Mouse (Mus musculus) intestine, embryonic 14.5 days (tissue): ENCODE measurements around the gene Epn2. TPM values are rescaled to one million over a fixed set of nuclear protein-coding genes. Genes with fewer than 3 reads are reported as not detected.

ENCODE experiments used
- ATAC-seq: fragments of 200-750 bp; cut with Nextera tagmentation; replicated peaks from 2 replicates; pipeline ENCODE4 v1.8.0; 2017; ENCODE audit warnings: low read depth, moderate number of reproducible peaks, moderate TSS enrichment, moderate library complexity; ENCODE audit not compliant: low FRiP score, low TSS enrichment
- DNase-seq: peaks from one replicate; pipeline ENCODE4 v3.0.0-alpha.2; 2018; ENCODE audit warnings: low spot score
- H3K27ac ChIP-seq: fragments of 300-500 bp; sonication (generic); 2 replicates; pipeline ENCODE4 v1.5.1; 2014; ENCODE audit warnings: low read depth, mild to moderate bottlenecking, control low read depth
- H3K27me3 ChIP-seq: fragments of 300-500 bp; sonication (generic); replicated peaks from 2 replicates; pipeline ENCODE4 v1.6.1; 2014; ENCODE audit warnings: low read length, control low read depth; ENCODE audit not compliant: control insufficient read depth, insufficient read depth
- H3K36me3 ChIP-seq: fragments of 300-500 bp; sonication (generic); 2 replicates; pipeline ENCODE4 v1.6.1; 2014; ENCODE audit warnings: low read length, control low read depth; ENCODE audit not compliant: control insufficient read depth, insufficient read depth
- H3K4me1 ChIP-seq: fragments of 300-500 bp; sonication (generic); replicated peaks from 2 replicates; pipeline ENCODE4 v1.6.1; 2014; ENCODE audit warnings: low read length, control low read depth, mixed read lengths; ENCODE audit not compliant: control insufficient read depth, insufficient read depth
- H3K4me2 ChIP-seq: fragments of 300-500 bp; sonication (generic); 2 replicates; pipeline ENCODE4 v1.6.1; 2014; ENCODE audit warnings: low read length
- H3K4me3 ChIP-seq: fragments of 300-500 bp; sonication (generic); 2 replicates; pipeline ENCODE4 v1.5.1; 2014; ENCODE audit warnings: low read depth, low read length, control low read depth, mixed read lengths
- H3K9ac ChIP-seq: fragments of 300-500 bp; sonication (generic); 2 replicates; pipeline ENCODE4 v1.6.1; 2014; ENCODE audit warnings: mild to moderate bottlenecking, low read length
- H3K9me3 ChIP-seq: fragments of 300-500 bp; sonication (generic); 2 replicates; pipeline ENCODE4 v1.6.1; 2016; ENCODE audit warnings: low read length, control low read depth; ENCODE audit not compliant: control insufficient read depth
- WGBS: fragments of 180-500 bp; shearing (Covaris S2); extraction: QIAGEN DNeasy Blood & Tissue Kit; methylation state at CpG from one replicate; pipeline ENCODE4 v1.1.7; 2014; 5-methylcytosine and 5-hydroxymethylcytosine counted together
- polyA plus RNA-seq: library from polyadenylated mRNA; unstranded; fragments of >200 nt; fragmentation: Nextera tagmentation; extraction: Ambion mirVana; gene quantifications from 2 replicates; pipeline ENCODE4 v1.2.1, GENCODE M21; 2014

Gene Epn2
- polyA plus RNA-seq, 1 experiment from 2014 or later = 23.5 TPM

DNA sequence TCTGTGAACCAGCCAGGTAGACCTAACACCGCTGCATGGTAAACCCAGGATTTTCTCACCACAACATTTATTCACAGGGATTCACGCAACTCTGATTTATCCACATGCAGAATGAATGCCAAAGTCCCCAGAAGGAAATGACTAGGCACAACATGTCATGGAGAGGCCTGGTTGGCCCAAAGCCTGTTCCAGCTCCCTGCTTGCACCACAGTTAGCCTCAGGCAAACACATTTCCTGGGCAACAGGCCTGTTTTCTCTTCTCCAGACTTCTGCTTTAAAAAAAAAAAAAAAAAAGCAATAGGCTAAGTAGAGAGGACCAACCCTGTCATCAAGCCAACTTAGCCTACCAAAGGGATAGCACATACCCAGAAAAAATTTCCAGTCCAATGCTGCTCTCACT is 14.9 kb downstream of the Epn2 start:
- no peaks in the 10 kb centered on the region for H3K27me3 ChIP-seq
- no peak overlapping the region for H3K27ac ChIP-seq
- no peak overlapping the region for H3K4me3 ChIP-seq
- H3K9ac ChIP-seq = no peak overlapping the region
- DNase-seq (no peak), ATAC-seq (no peak)
- H3K9me3 ChIP-seq = no peaks in the 10 kb centered on the region
- H3K36me3 ChIP-seq = no peaks in the 10 kb centered on the region
- 93% methylated on average over 2 of the region's 2 CpGs for WGBS
- no peaks in the 10 kb centered on the region for H3K4me1 ChIP-seq
- H3K4me2 ChIP-seq = no peak overlapping the region

DNA sequence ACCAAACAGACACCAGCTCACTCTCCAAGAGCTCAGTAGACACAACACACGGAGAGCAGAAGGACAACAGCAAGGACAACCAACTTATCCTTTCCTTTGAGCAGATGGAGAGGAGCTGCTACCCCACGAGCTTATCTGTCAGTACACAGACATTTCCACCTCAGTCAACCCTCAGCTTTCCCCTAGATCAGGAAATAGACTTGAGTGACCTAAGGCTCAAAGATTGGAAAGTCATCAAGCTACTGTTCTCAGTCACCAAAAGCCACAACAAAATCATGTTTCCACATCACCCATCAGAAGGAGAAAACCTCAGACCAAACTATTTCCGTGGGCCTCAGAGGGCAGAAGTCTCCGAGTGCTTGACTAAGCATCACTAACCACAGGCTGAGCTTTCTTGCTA is 15.5 kb downstream of the Epn2 start:
- WGBS = 72% methylated on average over 4 of the region's 4 CpGs
- Histone ChIP-seq H3K4me3 (no peak overlapping the region), H3K4me2 (no peak overlapping the region), H3K9me3 (no peaks in the 10 kb centered on the region), H3K4me1 (no peaks in the 10 kb centered on the region), H3K9ac (no peak overlapping the region), H3K36me3 (no peaks in the 10 kb centered on the region), H3K27ac (no peak overlapping the region), H3K27me3 (no peaks in the 10 kb centered on the region)
- no peak for ATAC-seq
- no peak for DNase-seq

GRCm38 (mm10) chr11:61562421-61562820 is 17.1 kb downstream of the Epn2 start:
- H3K9me3 ChIP-seq = no peaks in the 10 kb centered on the region
- H3K4me3 ChIP-seq = no peak overlapping the region
- H3K27me3 ChIP-seq = no peaks in the 10 kb centered on the region
- H3K4me2 ChIP-seq = no peak overlapping the region
- H3K9ac ChIP-seq = no peak overlapping the region
- WGBS = 68% methylated on average over 5 of the region's 5 CpGs
- DNase-seq = no peak
- H3K27ac ChIP-seq = no peak overlapping the region
- no peak for ATAC-seq
- no peaks in the 10 kb centered on the region for H3K36me3 ChIP-seq
- H3K4me1 ChIP-seq = no peaks in the 10 kb centered on the region

DNA sequence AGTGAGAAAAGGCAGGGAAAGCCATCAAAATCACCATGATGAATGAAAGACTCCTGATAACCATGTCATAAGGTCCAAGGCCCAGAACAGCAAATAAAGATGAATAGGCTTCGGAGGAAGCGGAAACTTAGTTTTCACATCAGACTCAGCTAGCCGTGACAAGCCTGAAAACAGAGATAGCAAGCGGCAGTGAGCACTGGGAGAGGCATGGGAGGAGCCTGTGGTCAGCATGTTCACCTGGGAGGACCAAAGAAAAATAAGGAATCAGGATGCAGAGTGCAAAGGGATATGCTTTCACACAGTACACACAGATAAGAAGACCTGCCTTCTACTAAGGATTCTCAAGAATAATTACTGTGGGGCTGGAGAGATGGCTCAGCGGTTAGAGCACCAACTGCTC is 19.9 kb downstream of the Epn2 start:
- DNase-seq = no peak
- H3K27ac ChIP-seq = no peak overlapping the region
- ATAC-seq = no peak
- H3K4me3 ChIP-seq = no peak overlapping the region
- no peak overlapping the region for H3K4me2 ChIP-seq
- H3K27me3 ChIP-seq = no peaks in the 10 kb centered on the region
- no peak overlapping the region for H3K9ac ChIP-seq
- WGBS = 78% methylated on average over 5 of the region's 5 CpGs
- no peaks in the 10 kb centered on the region for H3K4me1 ChIP-seq
- no peaks in the 10 kb centered on the region for H3K9me3 ChIP-seq
- no peaks in the 10 kb centered on the region for H3K36me3 ChIP-seq

GRCm38 (mm10) chr11:61553015-61553754 is 26.3 kb downstream of the Epn2 start:
- DNase-seq (no peak), ATAC-seq (no peak)
- 82% methylated on average over 3 of the region's 3 CpGs for WGBS

DNA sequence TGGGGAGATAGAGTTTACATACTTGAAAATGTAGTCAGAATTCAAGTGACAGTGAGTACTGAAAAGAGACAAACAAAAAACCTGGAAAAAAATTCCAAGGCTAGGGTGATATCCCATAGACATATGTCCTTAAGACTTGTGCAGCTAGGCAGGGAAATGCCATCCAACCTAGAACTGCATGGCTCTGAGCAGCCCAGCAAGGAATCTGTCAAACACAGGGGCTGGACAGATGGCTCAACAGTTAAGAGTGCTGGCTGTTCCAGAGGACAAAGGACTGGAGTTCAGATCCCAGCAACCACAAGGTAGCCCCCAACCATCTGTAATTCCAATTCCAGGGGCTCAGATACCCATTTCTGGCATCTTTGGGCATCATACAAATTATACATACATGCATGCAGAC is 28.9 kb downstream of the Epn2 start:
- no peaks in the 10 kb centered on the region for H3K4me1 ChIP-seq
- no peak overlapping the region for H3K4me3 ChIP-seq
- no peaks in the 10 kb centered on the region for H3K27me3 ChIP-seq
- no peak overlapping the region for H3K27ac ChIP-seq
- no peak for ATAC-seq
- no peak overlapping the region for H3K9ac ChIP-seq
- H3K4me2 ChIP-seq = no peak overlapping the region
- H3K36me3 ChIP-seq = peaks cover 9% of the 10 kb centered on the region
- H3K9me3 ChIP-seq = no peaks in the 10 kb centered on the region
- no peak for DNase-seq

More at GRCm38 (mm10) chr11:61553015-61553754, 26.3 kb downstream of the Epn2 start:
- H3K4me3 ChIP-seq = no peak overlapping the region
- no peaks in the 10 kb centered on the region for H3K9me3 ChIP-seq
- no peak overlapping the region for H3K27ac ChIP-seq
- no peaks in the 10 kb centered on the region for H3K4me1 ChIP-seq
- H3K4me2 ChIP-seq = no peak overlapping the region
- H3K27me3 ChIP-seq = no peaks in the 10 kb centered on the region
- no peaks in the 10 kb centered on the region for H3K36me3 ChIP-seq
- H3K9ac ChIP-seq = no peak overlapping the region

GRCm38 (mm10) chr11:61547710-61548109 is 31.8 kb downstream of the Epn2 start:
- WGBS = 82% methylated on average over 4 of the region's 4 CpGs
- Histone ChIP-seq H3K9ac (no peak overlapping the region), H3K9me3 (no peaks in the 10 kb centered on the region), H3K27ac (no peak overlapping the region), H3K4me1 (no peaks in the 10 kb centered on the region), H3K27me3 (no peaks in the 10 kb centered on the region), H3K36me3 (peaks cover 29% of the 10 kb centered on the region), H3K4me2 (no peak overlapping the region), H3K4me3 (no peak overlapping the region)
- ATAC-seq (no peak), DNase-seq (no peak)

- H3K4me2 ChIP-seq = no peak overlapping the region
- no peaks in the 10 kb centered on the region for H3K27me3 ChIP-seq
- H3K9ac ChIP-seq = no peak overlapping the region
- ATAC-seq (no peak), DNase-seq (no peak)
- no peak overlapping the region for H3K27ac ChIP-seq
- no peaks in the 10 kb centered on the region for H3K9me3 ChIP-seq
- H3K4me1 ChIP-seq = no peaks in the 10 kb centered on the region
- 83% methylated on average over 10 of the region's 10 CpGs for WGBS
- no peak overlapping the region for H3K4me3 ChIP-seq
- peaks cover 30% of the 10 kb centered on the region for H3K36me3 ChIP-seq
Measured at GRCm38 (mm10) chr11:61546452-61546851, 33.0 kb downstream of the Epn2 start.

- Histone ChIP-seq H3K27ac (no peak overlapping the region), H3K4me1 (no peaks in the 10 kb centered on the region), H3K27me3 (no peaks in the 10 kb centered on the region), H3K9me3 (no peaks in the 10 kb centered on the region), H3K4me2 (no peak overlapping the region), H3K36me3 (peaks cover 30% of the 10 kb centered on the region), H3K9ac (no peak overlapping the region), H3K4me3 (no peak overlapping the region)
- ATAC-seq = no peak
- WGBS = 91% methylated on average over 2 of the region's 2 CpGs
- DNase-seq = no peak
Measured at GRCm38 (mm10) chr11:61545586-61545985, 33.9 kb downstream of the Epn2 start.
